ENCODE assay signal across 7 mouse cellular contexts in genomic region chr10:80165392-80166128, GRCm38 (mm10). TPM values are rescaled to one million over a fixed set of nuclear protein-coding genes. Genes with fewer than 3 reads are reported as not detected.
DNase-seq lines count a peak whose midpoint lies in the region; ATAC-seq and TF ChIP-seq lines count a peak whose summit lies in the region.

TSS of gene Cirbp (plus strand) at chr10:80165985.

- no peak for TF ChIP-seq CTCF in ES-Bruce4 (IDR thresholded peaks at IDR 0.05; ENCODE audit: low read depth, low read length)
- no peak for TF ChIP-seq CTCF in embryonic fibroblast, embryonic 13.5 days (IDR thresholded peaks at IDR 0.05; ENCODE audit: borderline replicate concordance, insufficient read depth, low read length)

- H3K4me3 ChIP-seq in ES-Bruce4 (ENCODE audit: low read depth, low read length) = peak within 1 kb of the TSS; percentile 7
- peak within 1 kb of the TSS; percentile 21 for H3K4me3 ChIP-seq in embryonic fibroblast, embryonic 13.5 days (ENCODE audit: insufficient read depth, low read length)
- peak within 1 kb of the TSS; percentile 50 for H3K4me3 ChIP-seq in heart, embryonic 15.5 days
- H3K4me3 ChIP-seq in liver, embryonic 15.5 days (replicated peaks) = peak within 1 kb of the TSS; percentile 87

- H3K9ac ChIP-seq in ES-Bruce4 (ENCODE audit: low read depth, poor library complexity, severe bottlenecking) = no peak within 1 kb of the TSS
- peak within 1 kb of the TSS; percentile 57 for H3K9ac ChIP-seq in heart, embryonic 15.5 days
- peak within 1 kb of the TSS; percentile 55 for H3K9ac ChIP-seq in liver, embryonic 15.5 days

- peaks cover 10% of the 10 kb centered on the region for H3K36me3 ChIP-seq in ES-Bruce4 (ENCODE audit: control insufficient read depth, insufficient read depth, low read length, poor library complexity, severe bottlenecking)
- H3K36me3 ChIP-seq in heart, embryonic 15.5 days = peaks cover 9% of the 10 kb centered on the region
- peaks cover 12% of the 10 kb centered on the region for H3K36me3 ChIP-seq in liver, embryonic 15.5 days (replicated peaks)

- TF ChIP-seq POLR2A in ES-Bruce4 (IDR thresholded peaks at IDR 0.05; ENCODE audit: insufficient read depth, low read length) = no peak
- no peak for TF ChIP-seq POLR2A in embryonic fibroblast, embryonic 13.5 days (IDR thresholded peaks at IDR 0.05; ENCODE audit: low read depth, low read length)

- 14% methylated on average over 20 of the region's 20 CpGs for WGBS in heart, embryonic 15.5 days
- 30% methylated on average over 20 of the region's 20 CpGs for WGBS in liver, embryonic 15.5 days (ENCODE audit: insufficient replicate concordance)

- H3K4me1 ChIP-seq in ES-Bruce4 (ENCODE audit: control insufficient read depth, insufficient read depth, low read length) = peaks cover 7% of the 10 kb centered on the region
- peaks cover 25% of the 10 kb centered on the region for H3K4me1 ChIP-seq in embryonic fibroblast, embryonic 13.5 days (ENCODE audit: control insufficient read depth, insufficient read depth, low read length)
- H3K4me1 ChIP-seq in heart, embryonic 15.5 days (replicated peaks) = peaks cover 79% of the 10 kb centered on the region
- H3K4me1 ChIP-seq in liver, embryonic 15.5 days (replicated peaks) = peaks cover 88% of the 10 kb centered on the region

- H3K9me3 ChIP-seq in ES-Bruce4 (replicated peaks; ENCODE audit: control insufficient read depth, insufficient read depth, low read length, poor library complexity, severe bottlenecking) = no peaks in the 10 kb centered on the region
- H3K9me3 ChIP-seq in heart, embryonic 15.5 days (replicated peaks) = no peaks in the 10 kb centered on the region
- H3K9me3 ChIP-seq in liver, embryonic 15.5 days (replicated peaks) = no peaks in the 10 kb centered on the region

- peak within 1 kb of the TSS; percentile 91 for H3K4me2 ChIP-seq in heart, embryonic 15.5 days
- H3K4me2 ChIP-seq in liver, embryonic 15.5 days = peak within 1 kb of the TSS; percentile 97

- 0 out of 2 replicates have a peak, but pooled peaks have one; percentile 40 for TF ChIP-seq EP300 in ES-Bruce4 (IDR thresholded peaks at IDR 0.05; ENCODE audit: insufficient read depth, low read depth, low read length)

- peak; percentile 50 to 54 for DNase-seq in adrenal gland, adult 18-20 months (ENCODE audit: low spot score in 2 of 2)
- DNase-seq in kidney, postnatal 10 days = peak; percentile 74
- DNase-seq in right cerebral cortex, postnatal 10 days (ENCODE audit: low spot score in 2 of 2) = peak; percentile 74 to 85

- no peak for ATAC-seq in heart, embryonic 15.5 days (replicated peaks; ENCODE audit: insufficient number of reproducible peaks, insufficient read depth, low FRiP score, low read depth)
- ATAC-seq in liver, embryonic 15.5 days (ENCODE audit: insufficient read depth) = no peak

- no peak within 1 kb of the TSS for H3K27ac ChIP-seq in ES-Bruce4 (ENCODE audit: insufficient read depth, low read length)
- H3K27ac ChIP-seq in embryonic fibroblast, embryonic 13.5 days (ENCODE audit: insufficient read depth, low read length) = peak within 1 kb of the TSS; percentile 97
- H3K27ac ChIP-seq in heart, embryonic 15.5 days = peak within 1 kb of the TSS; percentile 99
- peak within 1 kb of the TSS; percentile 83 for H3K27ac ChIP-seq in liver, embryonic 15.5 days (replicated peaks)

- no peaks in the 10 kb centered on the region for H3K27me3 ChIP-seq in ES-Bruce4 (ENCODE audit: control insufficient read depth, insufficient read depth, low read length, poor library complexity, severe bottlenecking)
- no peaks in the 10 kb centered on the region for H3K27me3 ChIP-seq in heart, embryonic 15.5 days
- peaks cover 8% of the 10 kb centered on the region; the same call in 1 of the 2 replicates for H3K27me3 ChIP-seq in liver, embryonic 15.5 days

RNA-seq across cellular contexts. Expression of gene Cirbp, which starts in this region (rescaled TPM):
- polyA plus RNA-seq in ES-Bruce4 (2011; ENCODE audit: insufficient read depth, insufficient read length, low read depth, missing spikeins) = 51.9 and 58.2 TPM in 2 replicates
- total RNA-seq in adrenal gland, adult 18-20 months (2021) = 10 to 100 TPM; 34.7 to 46.3 TPM
- 29.2 and 50.2 TPM in 2 replicates for polyA plus RNA-seq in embryonic fibroblast, embryonic 13.5 days (2011; ENCODE audit: insufficient read length, low read depth, missing spikeins)
- 86.7 and 90.2 TPM in 2 replicates for polyA plus RNA-seq in heart, embryonic 15.5 days (2015; fragmentation: Nextera tagmentation; extraction: Ambion mirVana)
- polyA plus RNA-seq in liver, embryonic 15.5 days (2015; fragmentation: Nextera tagmentation; extraction: Ambion mirVana) = 13.1 and 17.0 TPM in 2 replicates

Comparison
In these comparisons a context has a peak if more than half of its experiments do, and no peak if none do; other contexts are left out.
1. H3K4me3 ChIP-seq: peak in every context shown above with its lines; median percentile 87 in liver, embryonic 15.5 days; 50 in heart, embryonic 15.5 days; 21 in embryonic fibroblast, embryonic 13.5 days; 7 in ES-Bruce4.